Mouse (Mus musculus): ENCODE measurements around the gene Mib2. TPM values are rescaled to one million over a fixed set of nuclear protein-coding genes. Genes with fewer than 3 reads are reported as not detected.

Gene Mib2
- polyA plus RNA-seq, 1 experiment: 34.2 TPM

DNA sequence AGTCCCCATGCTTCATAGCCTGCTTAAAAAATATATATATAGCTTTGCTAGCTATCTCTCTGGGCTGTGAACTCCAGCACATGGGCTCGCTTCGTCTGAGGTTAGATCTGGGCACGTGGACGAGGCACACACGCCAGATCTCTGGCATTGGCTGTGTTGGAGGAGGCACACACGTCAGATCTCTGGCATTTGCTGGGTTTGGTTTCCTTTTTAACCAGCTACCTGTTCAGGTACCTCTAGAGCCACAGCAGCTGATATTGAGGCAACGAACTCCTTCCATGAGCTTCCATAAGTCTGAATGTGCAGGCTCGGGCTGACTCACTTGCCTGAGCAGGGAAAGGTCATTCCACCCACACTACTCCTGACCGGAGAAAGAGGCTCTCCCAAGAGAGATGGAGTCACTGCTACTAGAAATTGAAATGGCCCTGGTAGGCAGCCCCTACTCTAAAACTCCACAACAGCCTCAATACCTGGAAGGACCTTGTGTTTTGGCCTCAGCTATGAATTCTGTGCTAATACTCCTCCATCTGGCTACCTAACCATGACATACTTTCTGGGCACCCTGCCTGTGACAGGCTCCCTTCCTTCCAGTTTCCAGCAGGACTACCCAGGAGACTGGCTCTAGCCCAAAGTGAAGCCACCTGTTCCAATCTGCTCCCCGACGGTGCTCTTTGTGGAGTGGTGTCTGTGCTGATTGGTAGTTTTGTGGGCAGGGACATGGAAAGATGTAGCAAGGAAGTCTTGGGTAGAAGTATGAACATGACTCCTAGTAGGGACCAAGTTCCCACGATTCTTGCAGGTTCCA, 21.8 kb upstream of the Mib2 start:
- no peak for TF ChIP-seq GATA1 (IDR thresholded peaks at IDR 0.05; ENCODE audit: low read length)

DNA sequence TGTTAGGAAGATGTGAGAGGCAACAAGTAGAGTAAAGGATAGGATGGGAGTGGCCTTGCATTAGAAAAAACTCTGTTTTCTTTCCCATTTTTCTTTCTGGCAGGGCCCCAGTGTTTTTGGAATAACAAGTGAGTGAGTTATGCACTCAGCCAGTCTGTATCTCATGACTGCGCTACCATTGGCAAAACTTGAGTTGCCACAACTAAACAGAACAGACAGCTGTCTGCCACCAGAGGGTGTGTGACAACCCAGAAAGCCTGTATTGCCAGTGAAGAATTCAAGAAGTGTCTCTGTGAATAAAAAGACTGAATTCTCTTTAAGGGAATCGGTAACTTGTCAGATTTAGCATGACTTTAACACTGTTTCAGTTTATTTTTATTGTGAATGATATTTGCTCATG, 7.0 kb upstream of the Mib2 start:
- TF ChIP-seq GATA1 (IDR thresholded peaks at IDR 0.05; ENCODE audit: low read length): no peak

DNA sequence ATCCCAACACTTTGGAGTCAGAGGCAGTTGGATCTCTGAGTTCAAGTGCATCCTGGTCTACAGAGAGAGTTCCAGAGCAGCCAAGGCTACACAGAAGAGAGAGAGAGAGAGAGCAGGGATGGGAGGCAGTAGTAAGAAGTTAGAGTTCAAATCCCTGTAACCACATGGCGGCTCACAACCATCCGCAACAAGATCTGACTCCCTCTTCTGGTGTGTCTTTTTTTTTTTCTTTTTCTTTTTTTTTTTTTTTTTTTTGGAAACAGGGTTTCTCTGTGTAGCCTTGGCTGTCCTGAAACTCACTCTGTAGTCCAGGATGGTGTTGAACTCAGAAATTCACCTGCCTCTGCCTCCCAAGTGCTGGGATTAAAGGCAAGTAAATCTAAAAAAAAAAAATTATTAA, 3.1 kb upstream of the Mib2 start:
- no peak for TF ChIP-seq GATA1 (IDR thresholded peaks at IDR 0.05; ENCODE audit: low read length)

DNA sequence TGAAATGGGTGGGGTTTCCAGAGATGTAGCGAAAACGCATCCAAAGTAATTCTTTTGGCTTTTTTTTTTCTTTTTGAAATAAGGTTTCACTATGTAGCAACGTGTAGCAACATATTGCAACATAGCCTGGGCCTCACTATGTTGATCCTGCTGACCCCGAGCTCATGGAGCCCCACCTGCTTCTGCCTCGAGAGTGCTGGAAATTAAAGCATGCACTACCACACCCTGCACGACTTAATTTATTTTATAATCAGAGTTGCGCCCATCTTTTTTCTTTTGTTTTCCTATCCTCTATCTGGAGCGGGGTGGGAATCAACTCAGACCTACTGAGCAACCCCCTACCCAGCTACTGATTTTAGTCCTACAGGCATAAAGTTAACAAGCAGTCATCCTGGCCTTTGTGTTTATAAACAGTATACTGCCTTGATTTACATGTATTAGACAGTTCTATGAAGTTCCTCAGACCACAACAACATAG, 639 bp upstream of the Mib2 start:
- no peak for TF ChIP-seq GATA1 (IDR thresholded peaks at IDR 0.05; ENCODE audit: low read length)

DNA sequence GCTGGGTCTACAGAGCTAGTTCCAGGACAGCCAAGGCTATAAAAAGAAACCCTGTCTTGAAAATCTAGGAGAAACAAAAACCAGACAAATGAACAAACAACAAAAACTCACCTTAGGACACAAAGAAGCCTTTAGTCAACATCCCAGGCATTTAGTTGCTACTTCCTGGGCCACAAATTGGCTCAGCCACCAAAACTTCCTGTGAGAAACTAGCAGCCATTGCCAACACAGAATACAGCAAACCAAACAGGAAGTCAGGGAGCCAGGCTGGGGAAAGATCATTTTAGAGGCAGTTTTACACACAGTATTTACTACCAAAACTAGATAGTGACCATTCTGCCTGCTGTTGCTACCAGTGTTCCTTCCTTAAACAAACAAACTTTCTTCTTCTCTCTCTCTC, 2.1 kb downstream of the Mib2 start:
- no peak for TF ChIP-seq GATA1 (IDR thresholded peaks at IDR 0.05; ENCODE audit: low read length)

DNA sequence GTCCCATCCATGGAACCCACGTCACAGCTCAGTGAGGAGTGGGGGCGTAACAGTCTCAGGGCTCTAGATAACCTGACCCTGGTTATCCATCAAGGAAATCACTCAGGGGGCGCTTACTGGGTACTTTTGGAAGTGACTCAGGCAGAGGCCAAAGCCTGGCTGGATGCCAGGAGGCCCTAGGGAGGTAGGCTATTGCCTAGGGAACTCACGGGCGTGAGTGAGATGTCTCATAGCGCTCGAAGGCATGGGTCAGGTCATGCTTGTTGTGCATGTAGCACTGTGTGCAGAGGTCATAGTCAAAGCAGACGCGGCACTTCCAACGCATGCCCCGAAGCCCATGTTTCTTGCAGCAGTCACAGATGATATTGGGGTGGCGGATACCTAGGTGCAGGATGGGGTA, 8.4 kb downstream of the Mib2 start:
- no peak for TF ChIP-seq GATA1 (IDR thresholded peaks at IDR 0.05; ENCODE audit: low read length)

DNA sequence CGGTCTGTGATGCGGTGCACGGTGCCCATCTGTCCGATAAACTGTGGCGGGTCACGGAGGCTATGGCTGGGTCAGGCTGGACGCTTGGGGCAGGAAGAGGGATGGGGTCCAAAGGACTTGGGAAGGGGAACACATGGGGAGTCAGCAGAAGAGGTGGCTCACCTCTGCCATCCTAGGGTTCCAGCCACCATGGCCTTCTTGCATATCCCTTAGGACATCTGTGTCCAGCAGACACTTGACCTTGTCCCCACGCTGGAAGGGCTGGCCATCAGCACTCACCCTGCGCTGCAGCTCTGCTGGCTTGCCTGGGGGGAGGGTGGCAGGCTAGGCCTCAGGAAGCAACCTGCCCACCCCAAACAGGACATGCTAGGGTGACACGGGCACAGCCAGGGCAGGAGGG, 10.0 kb downstream of the Mib2 start:
- no peak for TF ChIP-seq GATA1 (IDR thresholded peaks at IDR 0.05; ENCODE audit: low read length)

DNA sequence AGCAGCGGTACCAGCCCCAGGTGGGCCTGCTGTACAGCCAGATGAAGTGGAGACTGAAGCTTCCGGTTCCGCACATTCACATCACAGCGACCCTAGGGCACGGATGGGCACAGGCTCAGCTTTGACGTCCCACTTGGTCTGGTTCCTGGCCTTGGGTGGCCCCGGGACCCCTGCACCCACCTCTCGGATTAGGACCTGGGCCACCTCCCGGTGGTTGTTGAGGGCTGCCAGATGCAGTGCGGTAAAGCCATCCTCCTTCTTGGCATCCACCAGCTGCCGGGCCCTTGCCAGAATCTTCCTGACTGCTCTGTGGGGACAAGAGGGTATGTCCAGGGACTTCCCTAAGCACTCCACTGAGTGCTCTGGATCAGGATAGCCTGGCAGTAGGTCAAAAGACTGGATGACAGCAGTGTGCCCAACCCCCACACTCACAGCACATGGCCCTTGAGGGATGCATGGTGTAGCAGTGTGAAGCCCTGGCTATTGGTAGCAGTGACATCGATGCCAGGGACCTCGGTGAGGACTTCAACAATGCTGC, 12.7 kb downstream of the Mib2 start:
- TF ChIP-seq GATA1 (IDR thresholded peaks at IDR 0.05; ENCODE audit: low read length): no peak

DNA sequence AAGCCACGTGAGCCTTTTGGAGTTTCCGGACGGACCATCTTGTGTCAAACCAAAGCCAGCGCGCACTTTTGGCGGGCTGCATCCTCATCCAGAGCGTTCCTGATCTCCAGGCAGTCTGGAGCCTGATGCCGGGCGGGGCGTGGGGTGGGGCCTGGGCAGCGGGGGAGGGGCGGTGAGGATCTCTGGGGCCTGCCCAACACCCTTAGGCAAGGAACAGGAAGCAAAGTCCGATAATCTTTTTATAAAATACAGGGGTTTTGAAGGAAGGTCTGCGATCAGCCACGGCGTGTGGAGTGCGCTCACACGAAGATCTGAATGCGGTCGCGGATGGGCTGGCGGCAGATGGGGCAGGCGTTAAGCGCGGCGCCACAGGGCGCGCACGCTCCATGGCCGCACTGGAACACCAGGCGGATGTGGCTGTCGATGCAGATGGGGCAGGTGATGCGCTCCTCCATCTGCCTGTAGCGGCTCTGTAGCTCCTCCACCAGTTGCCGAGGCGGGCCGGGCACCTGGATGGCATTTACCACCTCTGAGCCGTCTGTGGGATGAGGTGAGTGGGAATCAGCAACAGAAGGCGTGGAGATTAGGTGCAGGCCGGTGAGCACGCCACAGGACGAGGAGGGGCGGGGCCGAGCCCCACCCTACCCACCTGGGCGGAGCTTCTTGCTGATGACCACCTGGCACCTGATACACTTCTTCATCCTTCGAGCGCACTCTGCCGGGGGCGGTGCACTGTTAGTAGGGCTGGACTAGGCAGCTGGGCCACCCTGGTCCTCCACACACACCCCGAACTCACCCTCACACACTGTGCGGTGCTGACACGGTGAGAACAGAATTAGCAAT, 14.3 kb downstream of the Mib2 start:
- TF ChIP-seq GATA1 (IDR thresholded peaks at IDR 0.05; ENCODE audit: low read length): no peak

DNA sequence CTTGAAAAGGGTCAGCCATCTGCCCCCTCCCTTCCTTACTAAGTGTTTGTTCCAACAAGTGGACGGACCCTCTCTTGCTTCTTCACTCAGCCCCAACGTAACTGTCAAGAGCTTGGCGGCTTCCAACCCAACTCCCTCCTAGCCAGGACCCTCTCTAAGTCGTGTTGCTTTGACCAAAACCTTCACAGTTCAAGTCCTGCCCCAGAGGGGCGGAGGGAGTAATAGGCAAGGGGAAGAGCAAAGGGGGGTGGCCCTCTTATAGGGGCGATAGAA, 14.9 kb downstream of the Mib2 start:
- no peak for TF ChIP-seq GATA1 (IDR thresholded peaks at IDR 0.05; ENCODE audit: low read length)

DNA sequence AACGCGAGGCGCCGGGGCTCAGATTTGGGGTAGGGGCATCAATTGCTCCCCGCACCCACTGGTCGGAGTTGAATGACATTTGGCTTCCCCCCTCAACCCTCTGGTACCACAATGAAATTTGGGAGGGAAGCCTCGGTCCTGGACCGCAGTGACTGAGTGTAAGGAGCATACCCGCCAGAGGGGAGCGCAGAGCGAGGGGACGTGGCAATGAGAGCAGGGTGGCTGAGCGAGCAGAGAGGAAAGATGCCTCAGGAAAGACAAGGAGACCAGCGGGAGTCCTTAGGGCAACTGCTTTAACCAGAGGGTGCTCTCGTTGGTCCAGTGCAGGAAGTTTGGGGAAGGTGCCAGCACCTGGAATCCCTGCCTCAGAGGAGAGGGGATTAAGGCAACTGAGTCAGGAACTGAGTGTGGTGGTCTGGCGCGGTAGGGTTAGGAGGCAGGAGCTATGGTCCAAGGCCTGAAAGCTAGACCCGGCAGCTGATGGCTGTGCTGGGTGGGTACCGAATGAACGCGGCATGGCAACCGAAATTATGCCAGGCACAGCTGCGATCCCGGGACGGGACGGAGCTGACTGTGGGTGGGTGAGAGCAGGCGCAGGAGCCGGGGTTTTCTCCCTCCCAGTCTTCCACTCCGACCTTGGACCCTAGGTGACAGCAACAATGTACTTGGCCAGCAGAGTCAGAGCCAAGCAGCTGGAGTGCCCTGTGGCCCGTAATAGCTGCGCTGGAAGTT, 15.4 kb downstream of the Mib2 start:
- no peak for TF ChIP-seq GATA1 (IDR thresholded peaks at IDR 0.05; ENCODE audit: low read length)

DNA sequence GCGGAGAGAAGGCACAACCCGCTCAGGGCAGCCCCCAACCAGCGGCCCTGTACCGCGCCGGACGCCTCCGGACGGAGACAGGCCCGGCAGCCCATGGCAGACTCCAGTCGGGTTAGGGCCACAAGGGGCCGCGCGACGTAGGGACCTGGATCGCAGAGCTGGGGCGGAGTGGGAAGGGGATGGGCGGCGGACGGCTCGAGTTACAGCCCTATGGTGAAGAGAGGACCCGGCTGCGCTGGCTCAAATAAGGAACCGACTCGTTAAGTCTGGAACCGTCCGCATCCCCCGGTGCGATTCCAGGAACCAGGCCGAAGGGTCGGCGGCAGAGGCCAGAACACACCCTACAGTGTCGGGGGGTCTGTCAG, 15.9 kb downstream of the Mib2 start, which contains the start of gene Mmp23:
TSS of gene Mmp23 (minus strand) at position 299 of the 365 bp plus-strand sequence.
- no peak for TF ChIP-seq GATA1 (IDR thresholded peaks at IDR 0.05; ENCODE audit: low read length)

DNA sequence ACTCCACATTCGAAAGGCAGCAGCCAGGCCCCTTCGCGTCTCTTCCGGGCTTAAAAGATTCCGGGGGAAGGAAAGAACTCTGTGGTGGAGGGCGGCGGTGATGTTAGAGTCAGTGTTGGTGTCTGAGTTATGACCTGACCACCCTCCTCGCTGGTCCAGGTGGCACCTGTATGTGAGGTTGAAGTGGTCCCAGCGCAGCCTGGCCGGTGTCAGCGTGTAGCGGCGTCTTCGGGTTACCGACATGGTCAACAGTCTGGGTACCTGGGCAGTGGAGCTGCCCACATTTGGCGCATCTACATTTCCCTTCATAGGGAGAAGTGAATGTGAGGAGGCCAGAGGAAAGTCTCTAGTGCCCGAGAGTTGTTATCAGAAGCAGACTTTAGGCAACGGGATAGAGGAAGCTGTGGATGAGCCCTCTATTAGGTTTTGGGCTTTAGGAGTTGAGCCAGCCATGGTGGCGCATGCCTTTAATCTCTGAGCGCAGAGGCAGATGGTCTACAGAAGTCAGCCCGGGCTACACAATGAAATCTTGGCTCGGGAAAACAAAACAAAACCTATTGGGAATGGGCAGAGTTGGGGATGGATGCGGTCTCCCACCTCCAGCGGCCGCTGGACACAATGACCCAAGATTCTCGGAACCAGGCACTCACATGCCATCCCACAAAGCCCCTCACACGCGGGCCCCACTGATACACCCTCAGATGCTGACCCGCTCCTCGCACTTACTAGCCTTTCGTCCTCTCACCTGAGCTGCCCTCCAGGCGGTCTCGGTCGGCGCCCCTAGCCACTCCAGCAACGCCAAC, 16.5 kb downstream of the Mib2 start:
- no peak for TF ChIP-seq GATA1 (IDR thresholded peaks at IDR 0.05; ENCODE audit: low read length)

DNA sequence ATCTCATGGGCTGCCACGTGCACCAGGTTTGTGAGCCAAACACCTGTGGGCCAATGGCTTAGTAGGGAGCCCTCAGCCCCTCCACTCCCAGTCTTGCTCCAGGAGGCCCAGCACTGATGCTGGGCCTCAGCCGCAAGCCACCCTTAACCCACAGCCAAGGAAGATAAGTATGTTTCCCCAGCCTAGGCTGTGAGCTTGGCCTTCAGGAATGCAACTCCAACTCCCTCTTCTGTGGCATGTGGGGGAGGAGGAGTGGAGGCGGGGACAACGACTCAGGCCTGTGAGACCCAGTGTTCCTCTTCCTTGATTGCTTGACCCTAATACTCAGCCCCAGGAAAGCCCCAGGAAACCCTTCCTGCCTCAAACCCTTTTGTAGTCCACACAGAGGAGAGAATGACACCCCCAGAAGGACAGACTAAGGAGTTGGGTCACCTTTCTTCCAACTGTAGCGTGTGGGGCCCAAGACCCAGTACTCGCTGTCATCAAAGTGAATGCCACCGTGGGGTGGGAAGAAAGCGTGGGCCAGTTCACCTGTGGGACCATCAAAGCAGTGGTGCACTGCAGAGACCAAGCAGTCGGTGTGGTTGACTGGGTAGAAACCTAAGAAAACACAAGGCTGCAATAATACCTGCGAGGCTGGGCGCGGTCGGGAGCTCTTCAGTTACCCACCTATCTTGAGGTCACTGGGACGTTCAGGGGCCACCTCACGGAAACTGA, 17.3 kb downstream of the Mib2 start:
- no peak for TF ChIP-seq GATA1 (IDR thresholded peaks at IDR 0.05; ENCODE audit: low read length)

Data from G1E-ER4 (cell line).